Mouse (Mus musculus): ENCODE results near the gene Zfp553.
A peak's percentile ranks its signal among the peaks of the same experiment; 100 is the strongest.

Gene Zfp553

GRCm38 (mm10) chr7:127271093-127271492, 38.2 kb downstream of the Zfp553 start:
- no peak for DNase-seq (ENCODE audit: low read depth)

GRCm38 (mm10) chr7:127272566-127272965, 39.7 kb downstream of the Zfp553 start:
- DNase-seq (ENCODE audit: low read depth), result no peak

- peak; percentile 55 for DNase-seq (ENCODE audit: low read depth)
These were observed 40.5 kb downstream of the Zfp553 start for GRCm38 (mm10) chr7:127273118-127273923.

GRCm38 (mm10) chr7:127273925-127274789, 41.3 kb downstream of the Zfp553 start, which contains the start of gene Sephs2:
Gene Sephs2 (minus strand): TSS chr7:127274055.
- DNase-seq (ENCODE audit: low read depth), result peak; percentile 98

DNA sequence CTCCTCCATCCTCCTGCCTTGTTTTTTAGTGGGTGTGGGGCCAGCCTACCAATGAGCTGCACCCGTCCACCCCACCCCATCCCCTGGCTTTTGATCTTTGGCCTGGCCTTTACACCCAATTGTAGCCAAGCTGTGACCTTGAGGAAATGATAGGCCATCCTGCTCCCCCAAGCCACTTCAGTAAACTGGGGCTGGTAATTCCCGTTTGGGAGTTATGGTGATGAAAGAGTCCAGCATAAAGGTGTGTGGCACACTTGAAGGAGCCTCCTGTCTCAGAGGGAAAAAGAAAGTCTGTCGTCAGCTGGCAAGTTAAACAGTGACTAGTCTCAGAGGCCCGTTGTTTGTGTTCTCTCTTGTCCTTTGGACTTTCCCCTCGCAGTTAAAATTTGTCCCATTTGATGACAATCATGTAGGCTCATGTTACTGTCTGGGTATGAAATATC, 43.7 kb downstream of the Zfp553 start:
- no peak for DNase-seq (ENCODE audit: low read depth)

- peak; percentile 86 for DNase-seq (ENCODE audit: low read depth)
These were observed 45.5 kb downstream of the Zfp553 start for GRCm38 (mm10) chr7:127278311-127278710.

DNA sequence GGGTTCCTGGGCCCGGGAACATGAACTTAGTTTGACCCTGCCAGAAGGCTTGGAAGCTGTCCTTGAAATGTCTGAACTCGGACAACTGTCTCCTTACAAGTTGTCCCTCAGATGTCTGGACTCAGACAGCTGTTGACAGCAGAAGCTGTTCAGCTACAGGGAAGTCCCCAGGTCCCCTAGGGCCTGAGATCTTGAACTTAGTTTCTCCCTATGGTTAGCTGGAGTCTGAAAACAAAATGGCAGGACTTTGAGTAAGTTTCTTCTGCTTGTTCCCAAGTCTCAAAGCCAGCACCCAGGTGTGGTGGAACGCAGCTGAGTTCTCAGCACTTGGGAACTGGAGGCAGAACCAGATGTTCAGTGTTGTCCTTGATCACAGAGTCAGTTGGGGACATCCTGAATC, 47.2 kb downstream of the Zfp553 start:
- DNase-seq (ENCODE audit: low read depth), result no peak

DNA sequence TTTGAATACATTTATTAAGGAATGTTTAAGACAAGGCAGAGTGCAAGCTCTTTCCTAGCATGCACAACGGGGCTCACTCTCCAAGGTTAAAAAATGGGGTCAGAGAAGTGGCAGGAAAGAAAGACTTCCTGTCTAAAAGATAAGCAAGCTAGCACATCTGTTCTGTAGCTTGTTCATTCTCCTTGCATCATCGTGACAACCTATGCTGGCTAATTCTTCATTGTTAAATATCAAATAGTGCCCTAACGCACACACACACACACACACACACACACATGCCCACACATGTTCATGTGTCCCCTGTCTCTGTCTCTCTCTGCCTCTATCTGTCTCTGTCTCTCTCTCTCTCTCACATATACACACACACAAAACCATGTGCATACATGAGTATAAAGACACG, 48.3 kb downstream of the Zfp553 start:
- DNase-seq (ENCODE audit: low read depth), result peak; percentile 64

GRCm38 (mm10) chr7:127282190-127282589, 49.3 kb downstream of the Zfp553 start:
- DNase-seq (ENCODE audit: low read depth), result peak; percentile 53

GRCm38 (mm10) chr7:127285154-127285553, 52.3 kb downstream of the Zfp553 start:
- DNase-seq (ENCODE audit: low read depth), result peak; percentile 90
